In the genomic region with DNA sequence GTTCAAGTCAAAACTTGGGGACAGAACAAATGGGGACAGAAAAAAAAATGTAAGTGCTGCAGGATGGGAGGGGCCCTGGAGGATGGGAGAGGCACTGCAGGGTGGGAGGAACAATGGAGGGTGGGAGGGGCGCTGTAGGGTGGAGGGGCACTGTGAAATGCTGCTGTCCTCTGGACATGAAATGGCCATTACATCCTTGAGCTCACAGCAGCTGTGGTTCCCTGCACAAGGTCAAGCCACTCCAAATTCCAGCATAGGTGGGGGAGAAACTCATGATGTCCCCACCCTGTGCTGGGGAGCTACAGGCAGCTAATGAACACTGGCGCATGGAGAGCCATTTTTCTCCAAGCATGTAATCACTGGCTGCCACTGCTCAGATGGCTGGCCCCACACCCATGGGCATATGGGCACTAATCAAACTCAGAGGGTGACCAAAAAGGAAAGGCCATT, we compare ENCODE assay signal across 18 mouse cellular contexts.
DNase-seq lines count a peak whose midpoint lies in the region; ATAC-seq and TF ChIP-seq lines count a peak whose summit lies in the region.
"Had no signal": no experiment of that assay in that cellular context is flagged by ENCODE, and none has a peak within 500 bp of the region (broad histone marks: within the 10 kb centered on the region; RNA-seq: fewer than 3 reads in every experiment).

No protein-coding gene starts in this region.

- H3K4me2 ChIP-seq in kidney, postnatal 0 days (ENCODE audit: low read length) = no peak overlapping the region
- H3K4me2 ChIP-seq: forebrain, embryonic 13.5 days; heart, embryonic 15.5 days; lung, embryonic 15.5 days had no signal

- peak; percentile 77; the same call in 1 of the 2 replicates for ATAC-seq in kidney, postnatal 0 days (replicated peaks; ENCODE audit: low FRiP score, low read depth)
- ATAC-seq: forebrain, embryonic 13.5 days had no signal

- no peak for TF ChIP-seq POLR2A in kidney, adult 2 months (IDR thresholded peaks at IDR 0.05; ENCODE audit: low read depth, low read length)

- DNase-seq in cerebellum, adult 9-11 months = peak; percentile 30
- no peak for DNase-seq in cerebellum, adult 11 months
- DNase-seq in kidney, postnatal 0 days (ENCODE audit: low spot score) = peak; percentile 62
- DNase-seq in kidney, adult 2 months = no peak
- peak; percentile 13 for DNase-seq in ES-CJ7 (ENCODE audit: low read depth, low spot score)
- DNase-seq in lung, postnatal 10 days = peak; percentile 63
- DNase-seq in spleen, adult 12 weeks (ENCODE audit: low spot score) = no peak
- DNase-seq in layer of hippocampus, postnatal 10 days (ENCODE audit: low spot score in 2 of 2) = no peak
- DNase-seq: adrenal gland, adult 8-10 months; gastrocnemius, postnatal 14 days; heart, adult 2 months; layer of hippocampus, adult 9-11 months; liver; right cerebral cortex, postnatal 14 days had no signal

- H3K9me3 ChIP-seq in kidney, postnatal 0 days (replicated peaks; ENCODE audit: low read length) = no peaks in the 10 kb centered on the region
- H3K9me3 ChIP-seq: forebrain, embryonic 13.5 days; heart, embryonic 15.5 days; lung, embryonic 15.5 days; midbrain, embryonic 10.5 days had no signal

- H3K36me3 ChIP-seq in kidney, postnatal 0 days (ENCODE audit: insufficient read depth, low read length) = no peaks in the 10 kb centered on the region
- peaks cover 2% of the 10 kb centered on the region; the same call in 1 of the 2 replicates for H3K36me3 ChIP-seq in kidney, adult 2 months (ENCODE audit: control insufficient read depth, insufficient read depth, low read length)
- H3K36me3 ChIP-seq: heart, embryonic 15.5 days had no signal

- TF ChIP-seq CTCF in kidney, postnatal 0 days (IDR thresholded peaks at IDR 0.05; ENCODE audit: low read depth) = peak; percentile 24; the same call in 1 of the 2 replicates
- no peak for TF ChIP-seq CTCF in kidney, adult 2 months (conservative IDR thresholded peaks at IDR 0.05; ENCODE audit: insufficient read depth, insufficient read length, low read depth, low read length)

- no peak overlapping the region; the same call in 1 of the 2 replicates for H3K27ac ChIP-seq in kidney, postnatal 0 days
- no peak overlapping the region for H3K27ac ChIP-seq in kidney, adult 2 months (ENCODE audit: insufficient read depth, low read depth, low read length)
- H3K27ac ChIP-seq: forebrain, embryonic 13.5 days; heart, adult 2 months; heart, embryonic 15.5 days; lung, embryonic 15.5 days; midbrain, embryonic 10.5 days had no signal

- WGBS in kidney, postnatal 0 days = 47% methylated on average over 2 of the region's 2 CpGs
- 83% methylated on average over 2 of the region's 2 CpGs for WGBS in kidney, adult 2 months

- H3K27me3 ChIP-seq in kidney, postnatal 0 days (ENCODE audit: insufficient read depth, low read length) = no peaks in the 10 kb centered on the region
- no peaks in the 10 kb centered on the region for H3K27me3 ChIP-seq in kidney, adult 2 months (replicated peaks; ENCODE audit: control insufficient read depth, insufficient read depth, low read length)
- H3K27me3 ChIP-seq: forebrain, embryonic 13.5 days; heart, embryonic 15.5 days; lung, embryonic 15.5 days had no signal

- no peak overlapping the region for H3K9ac ChIP-seq in kidney, postnatal 0 days (ENCODE audit: low read depth, low read length)
- H3K9ac ChIP-seq: forebrain, embryonic 13.5 days; heart, embryonic 15.5 days; lung, embryonic 15.5 days had no signal

- H3K4me3 ChIP-seq in kidney, postnatal 0 days (replicated peaks; ENCODE audit: low read depth, low read length) = no peak overlapping the region
- no peak overlapping the region for H3K4me3 ChIP-seq in kidney, adult 2 months (ENCODE audit: insufficient read depth, low read depth, low read length)
- H3K4me3 ChIP-seq: forebrain, embryonic 13.5 days; heart, adult 2 months; heart, embryonic 15.5 days; lung, embryonic 15.5 days; midbrain, embryonic 10.5 days had no signal

- H3K4me1 ChIP-seq in kidney, postnatal 0 days (replicated peaks; ENCODE audit: insufficient read depth, low read length) = no peaks in the 10 kb centered on the region
- no peaks in the 10 kb centered on the region; the same call in 1 of the 2 replicates for H3K4me1 ChIP-seq in kidney, adult 2 months (ENCODE audit: control insufficient read depth, insufficient read depth, low read length)
- H3K4me1 ChIP-seq: forebrain, embryonic 13.5 days; heart, embryonic 15.5 days had no signal

Comparison
In these comparisons a context has a peak if more than half of its experiments do, and no peak if none do; other contexts are left out.
1. DNase-seq: peak in cerebellum, adult 9-11 months (single experiment), kidney, postnatal 0 days (single experiment), ES-CJ7 (single experiment) and lung, postnatal 10 days (single experiment); none in cerebellum, adult 11 months (single experiment), kidney, adult 2 months (single experiment), spleen, adult 12 weeks (single experiment) and layer of hippocampus, postnatal 10 days (0 of 2).